Mouse (Mus musculus) midbrain, embryonic 16.5 days (tissue): ENCODE data around the gene Adgrg2. TPM values are rescaled to one million over a fixed set of nuclear protein-coding genes. Genes with fewer than 3 reads are reported as not detected.
A peak's percentile ranks its signal among the peaks of the same experiment; 100 is the strongest.

ENCODE experiments used
- ATAC-seq: fragments of 200-750 bp; cut with Nextera tagmentation; 2 replicates; pipeline ENCODE4 v1.8.0; 2017; ENCODE audit warnings: moderate TSS enrichment
- H3K27ac ChIP-seq: fragments of 300-500 bp; sonication (generic); 2 replicates; pipeline ENCODE4 v1.5.1; 2014; ENCODE audit warnings: mild to moderate bottlenecking, low read length, mixed read lengths
- H3K27me3 ChIP-seq: fragments of 300-500 bp; sonication (generic); 2 replicates; pipeline ENCODE4 v1.6.1; 2014; ENCODE audit warnings: low read depth, low read length, mixed read lengths; ENCODE audit not compliant: control insufficient read depth, insufficient read depth
- H3K36me3 ChIP-seq: fragments of 300-500 bp; sonication (generic); 2 replicates; pipeline ENCODE4 v1.6.1; 2014; ENCODE audit warnings: mild to moderate bottlenecking, low read length, moderate library complexity, mixed read lengths; ENCODE audit not compliant: control insufficient read depth, insufficient read depth
- H3K4me1 ChIP-seq: fragments of 300-500 bp; sonication (generic); 2 replicates; pipeline ENCODE4 v1.6.1; 2014; ENCODE audit warnings: mild to moderate bottlenecking, low read length, mixed read lengths; ENCODE audit not compliant: control insufficient read depth, insufficient read depth
- H3K4me2 ChIP-seq: fragments of 300-500 bp; sonication (generic); 2 replicates; pipeline ENCODE4 v1.6.1; 2014; ENCODE audit warnings: mild to moderate bottlenecking, low read length, mixed read lengths
- H3K4me3 ChIP-seq: fragments of 300-500 bp; sonication (generic); 2 replicates; pipeline ENCODE4 v1.5.1; 2014; ENCODE audit warnings: low read depth, mild to moderate bottlenecking, low read length, moderate library complexity, mixed read lengths
- H3K9ac ChIP-seq: fragments of 300-500 bp; sonication (generic); 2 replicates; pipeline ENCODE4 v1.6.1; 2014; ENCODE audit warnings: low read depth, low read length, mixed read lengths
- H3K9me3 ChIP-seq: fragments of 300-500 bp; sonication (generic); replicated peaks from 2 replicates; pipeline ENCODE4 v1.6.1; 2014; ENCODE audit warnings: mild to moderate bottlenecking, low read length, mixed read lengths; ENCODE audit not compliant: control insufficient read depth, poor library complexity, severe bottlenecking
- WGBS: fragments of 180-500 bp; shearing (Covaris S2); extraction: QIAGEN DNeasy Blood & Tissue Kit; methylation state at CpG from one replicate; pipeline ENCODE4 v1.1.7; 2014; 5-methylcytosine and 5-hydroxymethylcytosine counted together
- polyA plus RNA-seq: library from polyadenylated mRNA; unstranded; fragments of >200 nt; fragmentation: Nextera tagmentation; extraction: Ambion mirVana; gene quantifications from 2 replicates; pipeline ENCODE4 v1.2.1, GENCODE M21; 2015

The Adgrg2 gene
- 3.0 and 3.3 TPM in 2 replicates for polyA plus RNA-seq

DNA sequence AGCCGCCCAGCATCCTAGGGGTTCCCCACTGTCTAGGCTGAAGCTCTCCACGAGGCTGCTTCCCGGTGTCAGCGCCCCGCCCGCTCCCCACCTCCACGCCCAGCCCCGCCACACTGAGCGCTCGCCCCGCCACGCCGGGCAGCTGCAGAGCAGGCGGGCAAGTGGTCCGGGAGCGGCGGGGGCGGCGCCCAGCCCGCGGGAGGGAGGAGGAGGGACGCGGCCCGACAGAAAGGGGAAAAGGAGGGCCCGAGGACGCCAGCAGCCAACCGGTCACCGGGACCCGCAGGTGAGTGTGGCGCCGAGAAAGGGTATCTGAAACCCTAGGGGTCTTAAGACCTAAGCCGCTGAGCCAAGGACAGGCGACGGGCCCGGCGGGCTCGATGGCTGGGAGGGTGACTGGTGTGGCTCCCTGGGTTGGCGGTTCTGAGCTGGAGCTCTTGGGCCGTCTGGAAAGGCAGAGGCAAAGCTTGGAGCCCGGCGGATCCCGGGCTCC lies at the start of gene Adgrg2:
TSS of gene Adgrg2 (plus strand) at position 227 of the 493 bp plus-strand sequence.
- peak within 1 kb of the TSS; percentile 63 for H3K9ac ChIP-seq
- H3K4me3 ChIP-seq: peak within 1 kb of the TSS; percentile 53
- H3K27me3 ChIP-seq: peaks cover 8% of the 10 kb centered on the region
- H3K4me1 ChIP-seq: no peaks in the 10 kb centered on the region
- no peaks in the 10 kb centered on the region for H3K9me3 ChIP-seq
- ATAC-seq: peak; percentile 87
- H3K4me2 ChIP-seq: peak within 1 kb of the TSS; percentile 72
- no peak within 1 kb of the TSS for H3K27ac ChIP-seq
- WGBS: 13% methylated on average over 31 of the region's 42 CpGs
- no peaks in the 10 kb centered on the region for H3K36me3 ChIP-seq

DNA sequence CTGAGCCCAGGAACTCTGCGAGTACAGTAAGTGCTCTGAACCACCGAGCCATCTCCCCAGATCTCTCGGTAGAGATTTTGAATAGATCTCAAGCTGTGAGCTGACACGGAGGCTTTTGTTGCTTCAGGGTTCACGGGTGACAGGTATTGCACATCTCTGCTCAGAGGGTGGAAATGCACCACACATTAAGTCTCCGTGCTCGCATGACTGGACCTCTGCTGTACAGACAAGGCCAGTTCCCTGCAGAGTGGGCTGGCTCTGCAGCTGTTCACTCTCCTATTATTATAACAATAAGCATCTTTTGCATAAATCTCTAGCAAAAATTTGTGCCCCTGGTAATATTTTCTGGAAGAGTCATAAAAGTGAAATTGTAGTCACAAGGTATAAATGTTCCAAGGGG lies 39.5 kb upstream of the Adgrg2 start:
- Histone ChIP-seq H3K4me3 (no peak overlapping the region), H3K9me3 (no peaks in the 10 kb centered on the region), H3K4me1 (no peaks in the 10 kb centered on the region), H3K4me2 (no peak overlapping the region), H3K9ac (no peak overlapping the region), H3K36me3 (no peaks in the 10 kb centered on the region), H3K27me3 (peaks cover 3% of the 10 kb centered on the region), H3K27ac (no peak overlapping the region)
- no peak for ATAC-seq
- 26% methylated on average over 7 of the region's 7 CpGs for WGBS

DNA sequence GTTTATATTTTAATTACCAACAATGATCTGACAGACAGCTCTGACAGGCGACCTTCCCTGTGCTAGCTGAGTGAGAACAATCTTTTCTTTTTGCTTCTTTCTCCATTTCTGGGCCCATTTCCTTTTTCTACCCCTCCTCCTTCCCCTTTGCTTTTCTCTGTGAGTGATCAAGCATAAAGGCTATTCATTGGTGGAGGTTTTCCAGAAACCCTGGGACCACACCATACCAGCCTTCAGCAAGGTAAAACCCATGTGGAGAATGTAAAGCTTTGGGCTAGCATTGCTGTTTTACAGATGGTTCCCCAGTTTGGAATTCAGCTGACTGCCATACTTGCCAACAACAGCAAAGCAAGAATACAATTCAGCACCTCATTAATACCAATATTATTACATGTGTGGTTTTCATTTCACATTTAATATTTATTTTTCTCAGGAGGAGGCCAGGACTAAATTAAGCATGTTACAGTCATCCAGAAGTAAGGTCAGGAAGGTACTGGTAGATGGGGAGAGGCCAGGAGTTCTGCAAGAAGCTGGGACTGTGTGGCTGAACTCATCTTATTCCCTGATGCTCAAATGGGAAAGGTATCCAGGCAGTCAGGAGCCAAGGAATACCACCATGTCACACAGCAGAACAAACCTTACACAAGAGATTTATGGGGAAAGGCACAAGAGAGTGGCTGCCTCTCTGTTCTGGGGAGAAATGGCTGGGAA lies 38.4 kb upstream of the Adgrg2 start:
- Histone ChIP-seq H3K27ac (no peak overlapping the region), H3K36me3 (no peaks in the 10 kb centered on the region), H3K4me3 (no peak overlapping the region), H3K27me3 (peaks cover 3% of the 10 kb centered on the region), H3K9ac (no peak overlapping the region), H3K4me2 (no peak overlapping the region), H3K9me3 (no peaks in the 10 kb centered on the region), H3K4me1 (no peaks in the 10 kb centered on the region)
- no peak for ATAC-seq
- WGBS: 20% methylated on average over 1 of the region's 1 CpGs

DNA sequence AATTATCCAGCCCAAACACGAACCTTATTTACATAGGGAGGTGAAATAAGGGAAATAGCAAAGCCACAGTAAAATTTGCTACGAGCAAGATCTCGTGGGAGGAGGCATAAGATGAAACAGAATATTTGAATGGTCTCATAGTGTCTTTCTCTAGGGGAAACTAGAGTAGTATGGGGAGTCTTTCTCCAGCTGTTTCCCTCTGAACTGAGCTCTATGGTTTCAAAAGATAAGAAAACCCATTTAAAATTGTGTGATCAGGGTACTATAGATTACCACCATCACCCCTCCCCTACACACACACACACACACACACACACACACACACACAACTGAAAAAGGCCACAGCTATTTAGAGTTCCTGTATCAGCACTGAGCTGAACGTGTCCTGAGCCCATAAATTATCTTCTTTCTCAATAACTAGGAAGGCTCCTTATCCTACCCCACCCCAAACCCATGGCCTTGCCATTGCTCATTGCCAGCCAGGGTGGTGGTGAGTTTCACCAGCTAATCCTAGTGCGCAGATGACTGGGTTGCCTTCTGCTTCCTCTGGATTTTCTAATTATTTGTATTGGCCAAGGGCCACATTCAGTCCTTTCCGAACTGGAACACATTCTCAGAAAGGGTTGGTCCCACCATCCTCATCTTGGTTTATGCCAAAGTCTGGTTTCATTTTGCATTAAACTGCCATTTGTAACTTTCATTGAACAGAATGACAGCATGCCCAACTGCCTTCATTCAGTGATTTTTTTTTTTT lies 5.6 kb upstream of the Adgrg2 start:
- no peak overlapping the region for H3K4me2 ChIP-seq
- H3K4me3 ChIP-seq: no peak overlapping the region
- ATAC-seq: no peak
- 83% methylated on average over 6 of the region's 6 CpGs for WGBS
- H3K27ac ChIP-seq: no peak overlapping the region
- H3K9ac ChIP-seq: no peak overlapping the region
- H3K27me3 ChIP-seq: peaks cover 2% of the 10 kb centered on the region
- H3K4me1 ChIP-seq: no peaks in the 10 kb centered on the region
- no peaks in the 10 kb centered on the region for H3K36me3 ChIP-seq
- H3K9me3 ChIP-seq: no peaks in the 10 kb centered on the region

DNA sequence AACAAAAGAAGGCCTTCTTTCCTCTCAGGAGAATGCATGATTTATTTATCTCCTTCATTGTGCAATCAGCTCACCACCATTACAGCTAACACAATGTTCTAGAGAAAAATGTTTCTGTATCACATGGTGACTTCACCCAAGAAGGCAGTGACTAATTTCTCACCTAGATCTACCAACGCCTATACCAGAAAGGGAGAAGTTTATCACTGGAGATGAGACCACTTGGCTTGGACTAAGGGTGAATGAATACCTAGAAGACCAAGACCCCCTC lies 5.1 kb upstream of the Adgrg2 start:
- Histone ChIP-seq H3K27ac (no peak overlapping the region), H3K9me3 (no peaks in the 10 kb centered on the region), H3K4me1 (no peaks in the 10 kb centered on the region), H3K4me3 (no peak overlapping the region), H3K4me2 (no peak overlapping the region), H3K9ac (no peak overlapping the region), H3K27me3 (peaks cover 7% of the 10 kb centered on the region), H3K36me3 (no peaks in the 10 kb centered on the region)
- ATAC-seq: no peak
- 82% methylated on average over 1 of the region's 1 CpGs for WGBS

DNA sequence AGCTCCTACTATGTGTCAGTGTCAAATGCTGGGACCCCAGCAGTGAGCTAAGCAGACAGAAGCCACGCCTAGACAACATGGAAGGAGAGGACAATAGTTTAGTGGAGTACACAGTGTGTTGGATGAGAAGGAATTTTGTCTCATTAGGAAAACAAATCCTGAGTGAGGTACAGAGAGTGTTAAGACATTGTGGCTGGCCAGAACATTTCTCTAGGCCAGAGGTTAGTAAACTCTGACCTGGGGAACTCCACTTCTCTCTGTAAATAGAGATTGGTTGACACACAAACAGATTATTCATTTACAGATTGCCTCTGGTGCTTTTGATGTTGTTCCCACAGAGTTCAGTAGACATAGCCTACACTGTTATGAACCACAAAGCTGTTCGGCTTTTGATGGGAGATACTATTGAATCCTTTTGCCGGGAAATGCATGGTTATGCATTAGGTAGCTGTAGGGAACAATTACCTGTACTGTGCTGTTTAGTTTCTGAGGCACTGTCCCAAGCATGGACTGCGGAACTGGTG lies 22.5 kb downstream of the Adgrg2 start:
- Histone ChIP-seq H3K27me3 (peaks cover 3% of the 10 kb centered on the region; the same call in 1 of the 2 replicates), H3K4me3 (no peak overlapping the region), H3K4me1 (no peaks in the 10 kb centered on the region), H3K4me2 (no peak overlapping the region), H3K9ac (no peak overlapping the region), H3K36me3 (no peaks in the 10 kb centered on the region), H3K9me3 (no peaks in the 10 kb centered on the region), H3K27ac (no peak overlapping the region)
- WGBS: 80% methylated on average over 4 of the region's 4 CpGs
- no peak for ATAC-seq

DNA sequence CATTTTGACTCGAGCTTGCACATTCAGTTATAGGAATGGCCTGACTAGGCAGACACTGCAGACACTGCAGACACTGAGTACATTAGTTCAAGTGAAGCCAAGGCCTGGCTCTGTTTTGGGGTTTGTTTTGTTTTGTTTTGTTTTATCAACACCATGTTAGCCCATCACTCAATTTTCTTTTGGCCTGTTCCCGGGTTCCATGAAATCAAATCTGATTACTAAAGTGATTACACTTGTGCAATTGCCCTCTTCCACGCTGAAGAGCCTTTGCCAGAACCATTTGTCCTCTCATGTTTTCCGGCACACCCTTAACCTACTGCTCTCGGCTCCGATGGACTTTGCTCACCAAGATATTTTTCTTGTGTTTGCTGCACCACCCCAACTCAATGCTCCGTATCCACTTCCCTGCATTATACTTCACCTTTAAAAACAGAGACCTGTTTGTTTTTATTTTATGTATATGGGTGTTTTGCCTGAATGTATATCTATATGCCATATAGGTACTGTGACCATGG lies 23.4 kb downstream of the Adgrg2 start:
- Histone ChIP-seq H3K4me2 (no peak overlapping the region), H3K9ac (no peak overlapping the region), H3K4me1 (no peaks in the 10 kb centered on the region), H3K9me3 (no peaks in the 10 kb centered on the region), H3K27ac (no peak overlapping the region), H3K36me3 (no peaks in the 10 kb centered on the region), H3K4me3 (no peak overlapping the region), H3K27me3 (peaks cover 3% of the 10 kb centered on the region; the same call in 1 of the 2 replicates)
- WGBS: 88% methylated on average over 7 of the region's 7 CpGs
- ATAC-seq: no peak

DNA sequence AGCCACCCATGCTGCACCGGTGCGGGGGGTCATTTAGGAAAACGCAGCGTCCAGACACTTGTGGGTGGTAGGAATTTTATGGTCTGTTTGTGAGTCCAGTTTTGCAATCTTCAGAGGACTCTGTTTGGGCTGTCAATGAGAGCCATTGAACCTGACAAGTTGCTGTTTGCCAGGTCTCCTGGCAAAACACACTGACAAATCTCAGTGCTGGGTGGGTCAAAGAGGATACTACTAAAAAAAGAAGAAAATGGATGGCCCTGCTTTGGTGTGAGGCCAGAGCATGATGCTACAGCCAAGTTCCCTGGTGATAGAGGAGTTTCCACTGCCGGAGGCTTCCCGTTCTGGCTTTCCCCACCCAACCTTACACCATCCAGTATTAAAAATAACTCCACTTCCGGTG lies 27.9 kb downstream of the Adgrg2 start:
- WGBS: 86% methylated on average over 7 of the region's 7 CpGs
- peaks cover 1% of the 10 kb centered on the region; the same call in 1 of the 2 replicates for H3K27me3 ChIP-seq
- H3K4me2 ChIP-seq: no peak overlapping the region
- H3K27ac ChIP-seq: no peak overlapping the region
- ATAC-seq: no peak
- no peaks in the 10 kb centered on the region for H3K4me1 ChIP-seq
- no peaks in the 10 kb centered on the region for H3K36me3 ChIP-seq
- H3K9ac ChIP-seq: no peak overlapping the region
- H3K4me3 ChIP-seq: no peak overlapping the region
- H3K9me3 ChIP-seq: no peaks in the 10 kb centered on the region

DNA sequence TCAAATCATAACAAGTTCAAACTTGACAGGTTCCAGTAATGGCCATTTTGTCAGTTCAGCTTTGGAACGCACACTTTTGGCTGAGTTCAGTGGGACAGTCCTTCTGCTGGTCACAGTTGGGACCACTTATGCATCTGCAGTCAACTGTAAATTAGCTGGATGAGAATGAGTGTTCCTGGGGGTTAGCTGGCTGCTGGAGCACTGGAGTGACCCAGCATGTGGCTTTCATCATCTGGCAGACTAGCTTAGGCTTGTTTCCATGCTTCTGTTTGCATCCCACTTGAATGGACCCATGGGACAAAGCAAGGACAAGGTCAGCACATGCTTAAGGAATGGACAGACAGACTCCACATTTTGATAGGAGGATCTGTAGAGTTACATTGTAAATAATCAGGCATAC lies 33.2 kb downstream of the Adgrg2 start:
- no peaks in the 10 kb centered on the region for H3K9me3 ChIP-seq
- H3K27ac ChIP-seq: no peak overlapping the region
- no peaks in the 10 kb centered on the region for H3K4me1 ChIP-seq
- H3K36me3 ChIP-seq: no peaks in the 10 kb centered on the region
- no peak overlapping the region for H3K4me3 ChIP-seq
- 77% methylated on average over 1 of the region's 1 CpGs for WGBS
- no peak overlapping the region for H3K4me2 ChIP-seq
- H3K9ac ChIP-seq: no peak overlapping the region
- ATAC-seq: no peak
- H3K27me3 ChIP-seq: no peaks in the 10 kb centered on the region; the same call in 1 of the 2 replicates
